Mouse (Mus musculus): ENCODE measurements around the gene Med12l. TPM values are rescaled to one million over a fixed set of nuclear protein-coding genes. Genes with fewer than 3 reads are reported as not detected.

Gene Med12l
- polyA plus RNA-seq, 1 experiment from 2014 or later: 4.2 TPM

GRCm38 (mm10) chr3:58983838-58984598, 21.6 kb upstream of the Med12l start:
- Histone ChIP-seq H3K4me2 (ENCODE audit: low read length) (no peak overlapping the region), H3K36me3 (ENCODE audit: control insufficient read depth, insufficient read depth, low read length) (no peaks in the 10 kb centered on the region), H3K27ac (replicated peaks in 1 of 2; ENCODE audit: control insufficient read depth in 1 of 2, insufficient read depth in 1 of 2, low read depth in 2 of 2, low read length in 2 of 2) (no peak overlapping the region), H3K9ac (ENCODE audit: low read length) (no peak overlapping the region), H3K27me3 (ENCODE audit: control insufficient read depth, insufficient read depth, low read length) (no peaks in the 10 kb centered on the region), H3K4me1 (ENCODE audit: control insufficient read depth in 2 of 2, insufficient read depth in 2 of 2, low read length in 2 of 2) (peaks cover 0 to 2% of the 10 kb centered on the region in 2 experiments; a peak in 2 of 4 replicates), H3K9me3 (ENCODE audit: control insufficient read depth, low read length) (no peaks in the 10 kb centered on the region), H3K4me3 (ENCODE audit: control insufficient read depth in 1 of 2, insufficient read depth in 1 of 2, low read depth in 1 of 2, low read length in 2 of 2) (no peak overlapping the region)
- 73% methylated on average over 15 of the region's 15 CpGs for WGBS
- no peak for ATAC-seq (ENCODE audit: insufficient number of reproducible peaks, insufficient read depth, low FRiP score, low read depth)

- no peak for ATAC-seq (ENCODE audit: insufficient number of reproducible peaks, insufficient read depth, low FRiP score, low read depth)
- no peak overlapping the region for H3K27ac ChIP-seq (replicated peaks in 1 of 2; ENCODE audit: control insufficient read depth in 1 of 2, insufficient read depth in 1 of 2, low read depth in 2 of 2, low read length in 2 of 2)
- H3K27me3 ChIP-seq (ENCODE audit: control insufficient read depth, insufficient read depth, low read length): no peaks in the 10 kb centered on the region
- WGBS: 52% methylated on average over 4 of the region's 4 CpGs
- no peaks in the 10 kb centered on the region for H3K36me3 ChIP-seq (ENCODE audit: control insufficient read depth, insufficient read depth, low read length)
- no peaks in the 10 kb centered on the region for H3K9me3 ChIP-seq (ENCODE audit: control insufficient read depth, low read length)
- no peak overlapping the region for H3K9ac ChIP-seq (ENCODE audit: low read length)
- no peak overlapping the region for H3K4me3 ChIP-seq (ENCODE audit: control insufficient read depth in 1 of 2, insufficient read depth in 1 of 2, low read depth in 1 of 2, low read length in 2 of 2)
- H3K4me1 ChIP-seq (ENCODE audit: control insufficient read depth in 2 of 2, insufficient read depth in 2 of 2, low read length in 2 of 2): peaks cover 0 to 2% of the 10 kb centered on the region in 2 experiments; a peak in 2 of 4 replicates
- H3K4me2 ChIP-seq (ENCODE audit: low read length): no peak overlapping the region
Measured at GRCm38 (mm10) chr3:58985816-58986215, 19.8 kb upstream of the Med12l start.

- H3K4me1 ChIP-seq (ENCODE audit: control insufficient read depth in 2 of 2, insufficient read depth in 2 of 2, low read length in 2 of 2): no peaks in the 10 kb centered on the region
- H3K27me3 ChIP-seq (ENCODE audit: control insufficient read depth, insufficient read depth, low read length): no peaks in the 10 kb centered on the region
- no peaks in the 10 kb centered on the region for H3K9me3 ChIP-seq (ENCODE audit: control insufficient read depth, low read length)
- no peaks in the 10 kb centered on the region for H3K36me3 ChIP-seq (ENCODE audit: control insufficient read depth, insufficient read depth, low read length)
- H3K9ac ChIP-seq (ENCODE audit: low read length): no peak overlapping the region
- no peak overlapping the region for H3K27ac ChIP-seq (replicated peaks in 1 of 2; ENCODE audit: control insufficient read depth in 1 of 2, insufficient read depth in 1 of 2, low read depth in 2 of 2, low read length in 2 of 2)
- H3K4me2 ChIP-seq (ENCODE audit: low read length): no peak overlapping the region
- WGBS: 42% methylated on average over 3 of the region's 3 CpGs
- no peak overlapping the region for H3K4me3 ChIP-seq (ENCODE audit: control insufficient read depth in 1 of 2, insufficient read depth in 1 of 2, low read depth in 1 of 2, low read length in 2 of 2)
- no peak for ATAC-seq (ENCODE audit: insufficient number of reproducible peaks, insufficient read depth, low FRiP score, low read depth)
Measured at GRCm38 (mm10) chr3:58989374-58989773, 16.3 kb upstream of the Med12l start.

- H3K9me3 ChIP-seq (ENCODE audit: control insufficient read depth, low read length): no peaks in the 10 kb centered on the region
- H3K4me3 ChIP-seq (ENCODE audit: control insufficient read depth in 1 of 2, insufficient read depth in 1 of 2, low read depth in 1 of 2, low read length in 2 of 2): no peak overlapping the region
- no peak overlapping the region for H3K4me2 ChIP-seq (ENCODE audit: low read length)
- no peaks in the 10 kb centered on the region for H3K27me3 ChIP-seq (ENCODE audit: control insufficient read depth, insufficient read depth, low read length)
- no peaks in the 10 kb centered on the region for H3K4me1 ChIP-seq (ENCODE audit: control insufficient read depth in 2 of 2, insufficient read depth in 2 of 2, low read length in 2 of 2)
- H3K36me3 ChIP-seq (ENCODE audit: control insufficient read depth, insufficient read depth, low read length): no peaks in the 10 kb centered on the region
- WGBS: 60% methylated on average over 3 of the region's 3 CpGs
- no peak for ATAC-seq (ENCODE audit: insufficient number of reproducible peaks, insufficient read depth, low FRiP score, low read depth)
- no peak overlapping the region for H3K27ac ChIP-seq (replicated peaks in 1 of 2; ENCODE audit: control insufficient read depth in 1 of 2, insufficient read depth in 1 of 2, low read depth in 2 of 2, low read length in 2 of 2)
- H3K9ac ChIP-seq (ENCODE audit: low read length): no peak overlapping the region
Measured at GRCm38 (mm10) chr3:58990556-58990955, 15.1 kb upstream of the Med12l start.

- Histone ChIP-seq H3K4me3 (ENCODE audit: control insufficient read depth in 1 of 2, insufficient read depth in 1 of 2, low read depth in 1 of 2, low read length in 2 of 2) (no peak overlapping the region), H3K9me3 (ENCODE audit: control insufficient read depth, low read length) (no peaks in the 10 kb centered on the region), H3K36me3 (ENCODE audit: control insufficient read depth, insufficient read depth, low read length) (no peaks in the 10 kb centered on the region), H3K27ac (replicated peaks in 1 of 2; ENCODE audit: control insufficient read depth in 1 of 2, insufficient read depth in 1 of 2, low read depth in 2 of 2, low read length in 2 of 2) (no peak overlapping the region), H3K9ac (ENCODE audit: low read length) (no peak overlapping the region), H3K4me2 (ENCODE audit: low read length) (no peak overlapping the region), H3K4me1 (ENCODE audit: control insufficient read depth in 2 of 2, insufficient read depth in 2 of 2, low read length in 2 of 2) (no peaks in the 10 kb centered on the region), H3K27me3 (ENCODE audit: control insufficient read depth, insufficient read depth, low read length) (no peaks in the 10 kb centered on the region)
- ATAC-seq (ENCODE audit: insufficient number of reproducible peaks, insufficient read depth, low FRiP score, low read depth): no peak
Measured at GRCm38 (mm10) chr3:58992122-58992521, 13.5 kb upstream of the Med12l start.

GRCm38 (mm10) chr3:58993619-58994018, 12.0 kb upstream of the Med12l start:
- ATAC-seq (ENCODE audit: insufficient number of reproducible peaks, insufficient read depth, low FRiP score, low read depth): no peak
- WGBS: 85% methylated on average over 3 of the region's 3 CpGs
- H3K4me2 ChIP-seq (ENCODE audit: low read length): no peak overlapping the region

GRCm38 (mm10) chr3:59003756-59004155, 1.9 kb upstream of the Med12l start:
- peaks cover 4 to 14% of the 10 kb centered on the region in 2 experiments; a peak in 3 of 4 replicates for H3K4me1 ChIP-seq (ENCODE audit: control insufficient read depth in 2 of 2, insufficient read depth in 2 of 2, low read length in 2 of 2)
- H3K27me3 ChIP-seq (ENCODE audit: control insufficient read depth, insufficient read depth, low read length): no peaks in the 10 kb centered on the region
- H3K9ac ChIP-seq (ENCODE audit: low read length): no peak overlapping the region
- 69% methylated on average over 5 of the region's 5 CpGs for WGBS
- H3K4me2 ChIP-seq (ENCODE audit: low read length): no peak overlapping the region
- no peaks in the 10 kb centered on the region for H3K36me3 ChIP-seq (ENCODE audit: control insufficient read depth, insufficient read depth, low read length)
- no peak for ATAC-seq (ENCODE audit: insufficient number of reproducible peaks, insufficient read depth, low FRiP score, low read depth)
- no peak overlapping the region for H3K4me3 ChIP-seq (ENCODE audit: control insufficient read depth in 1 of 2, insufficient read depth in 1 of 2, low read depth in 1 of 2, low read length in 2 of 2)
- no peaks in the 10 kb centered on the region for H3K9me3 ChIP-seq (ENCODE audit: control insufficient read depth, low read length)
- no peak overlapping the region for H3K27ac ChIP-seq (replicated peaks in 1 of 2; ENCODE audit: control insufficient read depth in 1 of 2, insufficient read depth in 1 of 2, low read depth in 2 of 2, low read length in 2 of 2)

More at GRCm38 (mm10) chr3:58993619-58994018, 12.0 kb upstream of the Med12l start:
- Histone ChIP-seq H3K27me3 (ENCODE audit: control insufficient read depth, insufficient read depth, low read length) (no peaks in the 10 kb centered on the region), H3K9me3 (ENCODE audit: control insufficient read depth, low read length) (no peaks in the 10 kb centered on the region), H3K9ac (ENCODE audit: low read length) (no peak overlapping the region), H3K36me3 (ENCODE audit: control insufficient read depth, insufficient read depth, low read length) (no peaks in the 10 kb centered on the region), H3K4me1 (ENCODE audit: control insufficient read depth in 2 of 2, insufficient read depth in 2 of 2, low read length in 2 of 2) (no peaks in the 10 kb centered on the region), H3K27ac (replicated peaks in 1 of 2; ENCODE audit: control insufficient read depth in 1 of 2, insufficient read depth in 1 of 2, low read depth in 2 of 2, low read length in 2 of 2) (no peak overlapping the region), H3K4me3 (ENCODE audit: control insufficient read depth in 1 of 2, insufficient read depth in 1 of 2, low read depth in 1 of 2, low read length in 2 of 2) (no peak overlapping the region)
